Mouse (Mus musculus) intestine, postnatal 0 days (tissue): ENCODE measurements at regions not wholly inside any gene's neighbourhood (a gene's known extent, or its start where the extent isn't known, plus 50 kb on each side); places are given as distances from the start of the nearest gene placed in this dataset.

ENCODE experiments used
- ATAC-seq: fragments of 200-750 bp; cut with Nextera tagmentation; 2 replicates; pipeline ENCODE4 v1.8.0; 2017; ENCODE audit warnings: mild to moderate bottlenecking, moderate TSS enrichment, moderate library complexity
- H3K27ac ChIP-seq: fragments of 300-500 bp; sonication (generic); 2 replicates; pipeline ENCODE4 v1.5.1; 2014; ENCODE audit warnings: mild to moderate bottlenecking, low read depth, low read length, moderate library complexity
- H3K27me3 ChIP-seq: fragments of 300-500 bp; sonication (generic); replicated peaks from 2 replicates; pipeline ENCODE4 v1.6.1; 2014; ENCODE audit warnings: low read length, mixed read lengths; ENCODE audit not compliant: control insufficient read depth, insufficient read depth
- H3K36me3 ChIP-seq: fragments of 300-500 bp; sonication (generic); 2 replicates; pipeline ENCODE4 v1.6.1; 2014; ENCODE audit warnings: mild to moderate bottlenecking, moderate library complexity; ENCODE audit not compliant: control insufficient read depth, insufficient read depth
- H3K4me1 ChIP-seq: fragments of 300-500 bp; sonication (generic); replicated peaks from 2 replicates; pipeline ENCODE4 v1.6.1; 2014; ENCODE audit warnings: antibody characterized with exemption, low read length, mixed read lengths; ENCODE audit not compliant: control insufficient read depth, insufficient read depth
- H3K4me2 ChIP-seq: fragments of 300-500 bp; sonication (generic); replicated peaks from 2 replicates; pipeline ENCODE4 v1.6.1; 2014; ENCODE audit warnings: low read depth, mild to moderate bottlenecking, moderate library complexity
- H3K4me3 ChIP-seq: fragments of 300-500 bp; sonication (generic); 2 replicates; pipeline ENCODE4 v1.5.1; 2014; ENCODE audit warnings: low read depth, low read length
- H3K9ac ChIP-seq: fragments of 300-500 bp; sonication (generic); 2 replicates; pipeline ENCODE4 v1.6.1; 2014; ENCODE audit warnings: mild to moderate bottlenecking, low read depth, low read length
- H3K9me3 ChIP-seq: fragments of 300-500 bp; sonication (generic); 2 replicates; pipeline ENCODE4 v1.6.1; 2016; ENCODE audit warnings: mixed run types; ENCODE audit not compliant: control insufficient read depth
- CTCF ChIP-seq: sonication (generic); IDR thresholded peaks from 2 replicates; pipeline ENCODE4 v1.5.1; 2016; ENCODE audit warnings: low read depth, mild to moderate bottlenecking, control low read depth, antibody characterized with exemption, moderate library complexity
- WGBS: fragments of 180-500 bp; shearing (Covaris S2); extraction: QIAGEN DNeasy Blood & Tissue Kit; methylation state at CpG from one replicate; pipeline ENCODE4 v1.1.7; 2014; 5-methylcytosine and 5-hydroxymethylcytosine counted together

DNA sequence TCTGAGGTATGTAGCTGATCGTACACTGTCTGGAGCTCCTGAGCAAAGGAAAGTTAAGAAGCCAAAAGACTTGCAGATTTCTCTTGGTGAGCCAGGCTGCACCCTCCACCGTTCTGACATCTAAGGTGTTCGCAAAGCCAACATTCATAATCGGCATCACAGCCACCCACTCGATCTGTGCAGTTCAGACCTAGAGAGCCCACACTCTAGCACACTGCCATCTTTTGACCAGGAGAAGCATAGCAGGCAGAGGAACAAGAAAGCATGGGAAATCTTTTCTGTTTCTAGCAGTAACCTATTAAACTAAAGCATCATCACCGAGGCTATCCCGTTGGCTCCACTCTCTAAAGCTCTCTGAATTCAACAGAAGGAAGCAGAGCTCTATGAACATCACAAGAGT is 59.2 kb downstream of the Areg start:
- Histone ChIP-seq H3K4me3 (no peak overlapping the region), H3K4me2 (no peak overlapping the region), H3K36me3 (no peaks in the 10 kb centered on the region), H3K27ac (no peak overlapping the region), H3K9ac (no peak overlapping the region), H3K9me3 (no peaks in the 10 kb centered on the region), H3K27me3 (no peaks in the 10 kb centered on the region), H3K4me1 (0 out of 2 replicates have a peak, but pooled peaks cover 2% of the 10 kb centered on the region)
- ATAC-seq, result no peak
- 35% methylated on average over 7 of the region's 7 CpGs for WGBS
- peak; percentile 85 for TF ChIP-seq CTCF

DNA sequence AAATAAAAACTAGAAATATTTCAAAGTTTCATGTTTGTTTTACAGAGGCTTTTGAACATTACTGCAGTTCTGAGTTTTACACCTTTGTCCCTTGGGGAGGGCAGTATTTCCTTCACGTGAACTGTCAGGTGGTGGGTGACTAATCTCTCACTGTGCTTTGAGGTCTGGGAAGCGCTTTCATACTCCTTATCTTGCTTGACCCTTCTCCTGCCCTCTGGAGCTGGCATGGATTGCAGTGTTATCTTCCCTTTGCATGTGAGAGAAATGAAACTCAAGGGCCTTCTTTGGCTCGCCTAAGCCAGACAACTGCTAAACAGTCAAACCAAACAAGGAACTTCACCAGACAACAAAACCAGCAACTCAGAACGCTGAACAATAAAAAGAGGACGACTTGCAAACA is 61.0 kb downstream of the Areg start:
- WGBS, result 20% methylated on average over 5 of the region's 5 CpGs
- no peak overlapping the region for H3K9ac ChIP-seq
- H3K4me1 ChIP-seq, result peaks cover 3% of the 10 kb centered on the region; the same call in 1 of the 2 replicates
- no peaks in the 10 kb centered on the region for H3K27me3 ChIP-seq
- no peaks in the 10 kb centered on the region for H3K36me3 ChIP-seq
- no peaks in the 10 kb centered on the region for H3K9me3 ChIP-seq
- 0 out of 2 replicates have a peak, but pooled peaks have one; percentile 4 for TF ChIP-seq CTCF
- H3K4me3 ChIP-seq, result no peak overlapping the region
- peak overlapping the region; percentile 51; the same call in 1 of the 2 replicates for H3K27ac ChIP-seq
- H3K4me2 ChIP-seq, result no peak overlapping the region
- ATAC-seq, result peak; percentile 90

DNA sequence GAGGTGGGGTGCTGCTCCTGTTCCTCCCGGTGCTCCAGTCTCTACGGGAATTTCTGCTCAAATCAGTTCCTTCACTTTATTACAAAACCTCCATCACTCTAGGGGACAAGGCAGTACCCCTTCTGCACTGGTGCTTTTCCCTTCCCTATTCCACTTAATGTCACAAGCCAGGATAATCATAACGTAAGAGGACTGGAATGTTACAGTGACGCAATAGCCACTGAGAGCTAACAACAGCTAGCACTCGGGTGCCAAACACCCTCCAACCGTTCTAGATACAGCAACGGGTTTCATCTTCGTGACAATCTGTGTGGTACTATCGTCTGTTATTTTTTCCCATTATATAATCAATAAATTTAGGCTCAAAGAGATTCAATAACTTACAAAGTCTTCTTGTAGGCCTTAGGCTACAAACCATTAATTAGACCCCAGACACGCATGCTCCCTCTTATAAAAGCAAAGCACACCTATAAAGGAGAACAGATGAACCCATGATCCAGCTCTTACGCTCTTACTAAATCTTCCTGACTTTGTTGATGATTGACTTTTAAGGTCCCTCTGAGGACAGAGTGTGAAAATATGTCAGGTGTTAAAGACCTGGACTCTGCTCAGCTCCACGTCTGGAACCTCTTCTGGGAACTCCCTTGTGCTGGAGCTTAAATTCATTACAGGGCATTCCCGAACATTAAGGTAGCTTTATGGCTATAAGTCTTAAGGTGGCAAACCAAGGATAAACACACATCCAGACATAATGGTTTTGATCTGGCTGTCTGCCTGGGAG is 65.0 kb downstream of the Areg start:
- peaks cover 6% of the 10 kb centered on the region for H3K4me1 ChIP-seq
- WGBS, result 56% methylated on average over 13 of the region's 13 CpGs
- H3K9ac ChIP-seq, result no peak overlapping the region
- peak; percentile 89 for ATAC-seq
- TF ChIP-seq CTCF, result no peak
- no peak overlapping the region for H3K4me3 ChIP-seq
- H3K36me3 ChIP-seq, result no peaks in the 10 kb centered on the region
- no peaks in the 10 kb centered on the region for H3K9me3 ChIP-seq
- no peak overlapping the region for H3K4me2 ChIP-seq
- H3K27ac ChIP-seq, result peak overlapping the region; percentile 76
- H3K27me3 ChIP-seq, result no peaks in the 10 kb centered on the region

DNA sequence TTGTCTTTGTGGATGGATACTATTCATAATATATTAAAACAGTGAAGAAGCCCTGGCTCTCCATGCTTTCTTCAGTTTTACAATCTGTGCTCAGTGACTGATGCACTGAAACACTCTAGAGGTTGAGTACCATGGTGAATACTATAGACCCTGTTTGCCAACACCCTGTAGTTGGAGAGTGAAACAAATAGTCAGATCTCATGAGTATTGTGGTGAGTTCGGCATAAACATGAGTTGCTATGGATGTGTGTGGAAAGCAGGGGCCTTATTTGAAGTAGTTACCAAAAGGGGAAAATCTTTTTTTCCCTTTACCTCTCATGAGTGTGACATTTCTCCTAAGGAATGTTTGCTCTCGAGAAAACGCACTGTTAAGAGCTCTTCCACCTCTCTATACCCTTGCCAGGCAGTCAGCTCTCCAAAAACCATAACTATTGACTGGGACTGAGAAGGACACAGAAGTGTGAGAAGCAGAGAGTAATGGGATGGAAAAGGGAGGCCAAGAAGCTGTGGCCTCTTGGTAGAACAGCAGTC is 66.0 kb downstream of the Areg start:
- H3K27ac ChIP-seq, result peak overlapping the region; percentile 42; the same call in 1 of the 2 replicates
- 88% methylated on average over 3 of the region's 3 CpGs for WGBS
- no peak for TF ChIP-seq CTCF

DNA sequence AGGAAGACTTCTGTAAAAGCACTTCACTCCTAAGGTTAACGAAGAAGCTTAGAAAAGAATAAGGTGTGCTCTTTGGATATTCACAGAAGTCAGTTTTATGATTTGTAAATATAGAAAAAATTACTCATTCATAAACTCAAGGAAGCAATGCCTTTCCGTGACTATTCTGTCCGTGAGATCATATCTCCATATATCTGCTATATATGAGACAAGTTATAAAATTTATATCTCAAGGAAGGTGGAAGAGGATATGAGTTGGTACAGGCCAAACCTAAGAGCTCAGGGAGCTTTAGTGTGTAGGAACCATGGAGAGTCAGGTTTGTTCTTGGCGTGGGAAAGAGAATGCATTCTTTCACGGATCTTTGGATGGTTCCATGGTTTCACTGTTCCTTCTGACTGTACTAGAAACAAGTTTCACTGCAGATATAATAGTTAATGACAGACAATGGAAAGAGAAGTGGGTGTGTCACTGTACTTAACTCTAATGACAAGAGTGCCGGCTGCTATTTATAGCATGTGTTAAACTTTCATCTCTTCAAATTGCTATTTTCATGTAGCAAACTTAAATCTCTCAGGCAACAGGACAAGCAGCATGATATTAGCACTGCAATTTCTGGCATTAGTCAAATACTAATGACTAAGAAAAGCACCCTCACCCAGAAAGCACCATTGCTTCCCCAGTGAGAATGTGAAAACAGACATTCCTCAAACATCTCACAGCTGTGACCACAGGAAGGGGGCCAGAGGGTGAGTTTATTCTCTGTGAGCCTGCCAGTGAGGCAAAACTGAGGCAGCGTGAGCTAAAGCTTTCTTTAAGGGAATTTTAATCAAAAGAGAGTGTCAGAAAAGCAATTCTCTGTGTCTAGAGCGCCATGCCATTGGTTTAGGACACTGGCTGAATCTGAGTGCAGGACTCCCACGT is 67.4 kb downstream of the Areg start:
- Histone ChIP-seq H3K9ac (no peak overlapping the region), H3K27me3 (no peaks in the 10 kb centered on the region), H3K9me3 (no peaks in the 10 kb centered on the region), H3K4me1 (peaks cover 6% of the 10 kb centered on the region), H3K36me3 (no peaks in the 10 kb centered on the region), H3K4me3 (no peak overlapping the region), H3K4me2 (0 out of 2 replicates have a peak overlapping the region, but pooled peaks have one; percentile 17), H3K27ac (peak overlapping the region; percentile 77)
- peak; percentile 31; the same call in 1 of the 2 replicates for ATAC-seq
- no peak for TF ChIP-seq CTCF
- 47% methylated on average over 9 of the region's 9 CpGs for WGBS

More for the DNA sequence above, 66.0 kb downstream of the Areg start:
- peaks cover 6% of the 10 kb centered on the region for H3K4me1 ChIP-seq
- no peaks in the 10 kb centered on the region for H3K27me3 ChIP-seq
- H3K4me3 ChIP-seq, result no peak overlapping the region
- H3K4me2 ChIP-seq, result no peak overlapping the region
- H3K9me3 ChIP-seq, result no peaks in the 10 kb centered on the region
- no peaks in the 10 kb centered on the region for H3K36me3 ChIP-seq
- no peak for ATAC-seq
- no peak overlapping the region for H3K9ac ChIP-seq

DNA sequence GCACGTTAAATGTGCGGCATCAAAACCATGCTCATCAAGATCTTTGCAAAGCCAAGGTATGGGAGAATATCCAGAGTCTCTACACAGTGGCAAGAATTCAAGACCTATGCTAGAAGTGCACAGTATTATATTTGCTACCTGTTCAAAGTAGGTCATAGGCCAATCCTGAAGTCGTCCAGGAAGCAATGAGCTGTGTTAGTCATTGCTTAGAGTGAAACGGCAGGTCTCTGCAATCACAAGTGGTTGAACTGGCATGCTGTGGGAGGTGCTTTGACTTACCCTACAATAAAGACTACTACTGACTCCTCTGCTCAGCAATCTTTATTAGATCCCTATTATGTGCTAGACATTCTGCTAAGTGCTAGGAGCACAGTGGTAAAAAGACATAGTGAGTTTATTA is 80.8 kb downstream of the Areg start:
- no peak for TF ChIP-seq CTCF
- 62% methylated on average over 4 of the region's 4 CpGs for WGBS
- Histone ChIP-seq H3K4me2 (no peak overlapping the region), H3K9ac (no peak overlapping the region), H3K36me3 (no peaks in the 10 kb centered on the region), H3K27me3 (no peaks in the 10 kb centered on the region), H3K27ac (no peak overlapping the region), H3K9me3 (no peaks in the 10 kb centered on the region), H3K4me3 (no peak overlapping the region), H3K4me1 (no peaks in the 10 kb centered on the region)
- ATAC-seq, result peak; percentile 91
